Mouse (Mus musculus): Measurements from ENCODE around the gene Lgals4.
"Not testable (repeated sequence)": the region's sequence is repeated elsewhere in the genome, so short reads cannot be mapped to it uniquely, and the experiment has no call there.

Lgals4 gene

GRCm38 (mm10) chr7:28862817-28863499 is 29.3 kb downstream of the Lgals4 start:
- DNase-seq (ENCODE audit: inconsistent age in 2 of 2, low spot score in 1 of 2), result no peak

- DNase-seq (ENCODE audit: inconsistent age in 2 of 2, low spot score in 1 of 2), result no peak
These were observed 29.9 kb downstream of the Lgals4 start, which contains the start of gene Lgals7 for GRCm38 (mm10) chr7:28863540-28863939. Lgals7 (plus strand) TSS chr7:28863853.

- no peak for DNase-seq (ENCODE audit: inconsistent age in 2 of 2, low spot score in 1 of 2)
These were observed 30.7 kb downstream of the Lgals4 start for GRCm38 (mm10) chr7:28864288-28864750.

GRCm38 (mm10) chr7:28865481-28866300 is 32.0 kb downstream of the Lgals4 start:
- DNase-seq (ENCODE audit: inconsistent age in 2 of 2, low spot score in 1 of 2), result peak; percentile 87 to 92

GRCm38 (mm10) chr7:28866769-28867507 is 33.3 kb downstream of the Lgals4 start:
- no peak for DNase-seq (ENCODE audit: inconsistent age in 2 of 2, low spot score in 1 of 2)

GRCm38 (mm10) chr7:28867508-28868340 is 34.1 kb downstream of the Lgals4 start:
- DNase-seq (ENCODE audit: inconsistent age in 2 of 2, low spot score in 1 of 2), result peak; percentile 80 to 93

GRCm38 (mm10) chr7:28870901-28871664 is 37.4 kb downstream of the Lgals4 start:
- DNase-seq (ENCODE audit: inconsistent age in 2 of 2, low spot score in 1 of 2), result no peak

GRCm38 (mm10) chr7:28874565-28874964 is 40.9 kb downstream of the Lgals4 start:
- no peak for DNase-seq (ENCODE audit: inconsistent age in 2 of 2, low spot score in 1 of 2)

- DNase-seq (ENCODE audit: inconsistent age in 2 of 2, low spot score in 1 of 2), result peak; percentile 71 to 79
These were observed 42.4 kb downstream of the Lgals4 start for GRCm38 (mm10) chr7:28876099-28876498.

GRCm38 (mm10) chr7:28877155-28877554 is 43.5 kb downstream of the Lgals4 start:
- DNase-seq (ENCODE audit: inconsistent age in 2 of 2, low spot score in 1 of 2), result no peak

GRCm38 (mm10) chr7:28877856-28878255 is 44.2 kb downstream of the Lgals4 start:
- no peak for DNase-seq (ENCODE audit: inconsistent age in 2 of 2, low spot score in 1 of 2)

GRCm38 (mm10) chr7:28879606-28880005 is 46.0 kb downstream of the Lgals4 start:
- DNase-seq (ENCODE audit: inconsistent age in 2 of 2, low spot score in 1 of 2), result no peak

- no peak for DNase-seq (ENCODE audit: inconsistent age in 2 of 2, low spot score in 1 of 2)
These were observed 46.9 kb downstream of the Lgals4 start for GRCm38 (mm10) chr7:28880554-28880953.

- DNase-seq (ENCODE audit: inconsistent age in 2 of 2, low spot score in 1 of 2), result no peak
These were observed 47.5 kb downstream of the Lgals4 start, which contains the start of gene Capn12 for GRCm38 (mm10) chr7:28881199-28881598. Capn12 (plus strand) TSS chr7:28881422.

GRCm38 (mm10) chr7:28883039-28883438 is 49.4 kb downstream of the Lgals4 start:
- no peak for DNase-seq (ENCODE audit: inconsistent age in 2 of 2, low spot score in 1 of 2)

GRCm38 (mm10) chr7:28883704-28884103 is 50.0 kb downstream of the Lgals4 start:
- not testable (repeated sequence) for DNase-seq (ENCODE audit: inconsistent age in 2 of 2, low spot score in 1 of 2)

GRCm38 (mm10) chr7:28886486-28886885 is 52.8 kb downstream of the Lgals4 start:
- DNase-seq (ENCODE audit: inconsistent age in 2 of 2, low spot score in 1 of 2), result no peak

GRCm38 (mm10) chr7:28888701-28889161 is 55.1 kb downstream of the Lgals4 start:
- no peak for DNase-seq (ENCODE audit: inconsistent age in 2 of 2, low spot score in 1 of 2)
